ENCODE assay signal across 11 mouse cellular contexts in genomic region chr11:50673525-50674250, GRCm38 (mm10).
DNase-seq lines count a peak whose midpoint lies in the region; ATAC-seq lines count a peak whose summit lies in the region.
"Had no signal": no experiment of that assay in that cellular context is flagged by ENCODE, and none has a peak within 500 bp of the region (broad histone marks: within the 10 kb centered on the region; RNA-seq: fewer than 3 reads in every experiment).

No protein-coding gene starts in this region.

- WGBS in heart, embryonic 15.5 days = 66% methylated on average over 7 of the region's 7 CpGs
- 70% methylated on average over 7 of the region's 7 CpGs for WGBS in midbrain, embryonic 14.5 days
- WGBS in midbrain, embryonic 13.5 days = 72% methylated on average over 6 of the region's 7 CpGs
- 74% methylated on average over 6 of the region's 7 CpGs for WGBS in kidney, embryonic 16.5 days

- H3K9me3 ChIP-seq in heart, embryonic 15.5 days (replicated peaks) = no peaks in the 10 kb centered on the region
- H3K9me3 ChIP-seq in midbrain, embryonic 14.5 days (ENCODE audit: control insufficient read depth, low read length) = no peaks in the 10 kb centered on the region
- H3K9me3 ChIP-seq in midbrain, embryonic 13.5 days = no peaks in the 10 kb centered on the region
- H3K9me3 ChIP-seq in kidney, embryonic 16.5 days (ENCODE audit: low read length) = no peaks in the 10 kb centered on the region
- H3K9me3 ChIP-seq: neural tube, embryonic 13.5 days had no signal

- H3K4me1 ChIP-seq in heart, embryonic 15.5 days (replicated peaks) = peaks cover 42% of the 10 kb centered on the region
- H3K4me1 ChIP-seq in midbrain, embryonic 14.5 days (ENCODE audit: control insufficient read depth, insufficient read depth, low read length) = no peaks in the 10 kb centered on the region
- 0 out of 2 replicates have a peak, but pooled peaks cover 2% of the 10 kb centered on the region for H3K4me1 ChIP-seq in midbrain, embryonic 13.5 days (replicated peaks)
- 0 out of 2 replicates have a peak, but pooled peaks cover 5% of the 10 kb centered on the region for H3K4me1 ChIP-seq in kidney, embryonic 16.5 days (ENCODE audit: insufficient read depth, low read length)

- ATAC-seq in heart, embryonic 15.5 days (replicated peaks; ENCODE audit: insufficient number of reproducible peaks, insufficient read depth, low FRiP score, low read depth) = no peak
- 0 out of 2 replicates have a peak, but pooled peaks have one; percentile 8 for ATAC-seq in midbrain, embryonic 14.5 days (ENCODE audit: low FRiP score, low TSS enrichment)
- ATAC-seq in midbrain, embryonic 13.5 days = no peak
- ATAC-seq in kidney, embryonic 16.5 days (ENCODE audit: low FRiP score, low TSS enrichment) = no peak
- ATAC-seq: inflammation-experienced regulatory T-cells, adult 6 months had no signal

- DNase-seq in heart, adult 8-10 months (ENCODE audit: low spot score) = no peak
- DNase-seq in midbrain, embryonic 14.5 days = no peak
- peak; percentile 45 for DNase-seq in NIH3T3 (ENCODE audit: low read depth)
- DNase-seq in cerebellum, postnatal 14 days = peak; percentile 64 to 78
- no peak for DNase-seq in kidney, adult 9 months
- DNase-seq: embryo, embryonic 11 days had no signal

- no peak overlapping the region for H3K9ac ChIP-seq in heart, embryonic 15.5 days
- no peak overlapping the region for H3K9ac ChIP-seq in midbrain, embryonic 14.5 days (replicated peaks; ENCODE audit: low read length)
- H3K9ac ChIP-seq in midbrain, embryonic 13.5 days (replicated peaks) = no peak overlapping the region
- no peak overlapping the region for H3K9ac ChIP-seq in kidney, embryonic 16.5 days (replicated peaks; ENCODE audit: low read length)
- H3K9ac ChIP-seq: neural tube, embryonic 13.5 days had no signal

- H3K4me3 ChIP-seq in heart, embryonic 15.5 days = no peak overlapping the region
- no peak overlapping the region for H3K4me3 ChIP-seq in midbrain, embryonic 14.5 days (replicated peaks; ENCODE audit: low read depth, low read length)
- H3K4me3 ChIP-seq in midbrain, embryonic 13.5 days (replicated peaks) = no peak overlapping the region
- no peak overlapping the region for H3K4me3 ChIP-seq in kidney, embryonic 16.5 days (ENCODE audit: low read length)
- H3K4me3 ChIP-seq: neural tube, embryonic 13.5 days had no signal

- H3K36me3 ChIP-seq in heart, embryonic 15.5 days = no peaks in the 10 kb centered on the region
- no peaks in the 10 kb centered on the region for H3K36me3 ChIP-seq in midbrain, embryonic 14.5 days (ENCODE audit: control insufficient read depth, insufficient read depth, low read length)
- no peaks in the 10 kb centered on the region for H3K36me3 ChIP-seq in midbrain, embryonic 13.5 days
- H3K36me3 ChIP-seq in kidney, embryonic 16.5 days (ENCODE audit: insufficient read depth, low read length) = no peaks in the 10 kb centered on the region
- H3K36me3 ChIP-seq: neural tube, embryonic 13.5 days had no signal

- H3K4me2 ChIP-seq in heart, embryonic 15.5 days = no peak overlapping the region
- no peak overlapping the region for H3K4me2 ChIP-seq in midbrain, embryonic 14.5 days (ENCODE audit: low read length)
- no peak overlapping the region for H3K4me2 ChIP-seq in midbrain, embryonic 13.5 days (replicated peaks)
- no peak overlapping the region for H3K4me2 ChIP-seq in kidney, embryonic 16.5 days (replicated peaks; ENCODE audit: low read depth, low read length)
- H3K4me2 ChIP-seq: neural tube, embryonic 13.5 days had no signal

- H3K27ac ChIP-seq in heart, embryonic 15.5 days = peak overlapping the region; percentile 30
- no peak overlapping the region for H3K27ac ChIP-seq in midbrain, embryonic 14.5 days (replicated peaks; ENCODE audit: low read depth, low read length)
- no peak overlapping the region for H3K27ac ChIP-seq in midbrain, embryonic 13.5 days
- H3K27ac ChIP-seq in kidney, embryonic 16.5 days (ENCODE audit: low read length) = no peak overlapping the region
- H3K27ac ChIP-seq: neural tube, embryonic 13.5 days had no signal

- no peaks in the 10 kb centered on the region for H3K27me3 ChIP-seq in heart, embryonic 15.5 days
- H3K27me3 ChIP-seq in midbrain, embryonic 14.5 days (ENCODE audit: control insufficient read depth, insufficient read depth, low read length) = no peaks in the 10 kb centered on the region
- no peaks in the 10 kb centered on the region for H3K27me3 ChIP-seq in midbrain, embryonic 13.5 days
- H3K27me3 ChIP-seq in kidney, embryonic 16.5 days (ENCODE audit: insufficient read depth, low read length) = no peaks in the 10 kb centered on the region
- H3K27me3 ChIP-seq: neural tube, embryonic 13.5 days had no signal

Comparison
In these comparisons a context has a peak if more than half of its experiments do, and no peak if none do; other contexts are left out.
1. DNase-seq: peak in NIH3T3 (single experiment) and cerebellum, postnatal 14 days (2 of 2); none in heart, adult 8-10 months (single experiment), midbrain, embryonic 14.5 days (single experiment) and kidney, adult 9 months (single experiment).